ENCODE assay signal across 30 mouse cellular contexts in genomic region chr19:17443581-17443980, GRCm38 (mm10). TPM values are rescaled to one million over a fixed set of nuclear protein-coding genes. Genes with fewer than 3 reads are reported as not detected.
DNase-seq lines count a peak whose midpoint lies in the region; ATAC-seq and TF ChIP-seq lines count a peak whose summit lies in the region.
"Had no signal": no experiment of that assay in that cellular context is flagged by ENCODE, and none has a peak within 500 bp of the region (broad histone marks: within the 10 kb centered on the region; RNA-seq: fewer than 3 reads in every experiment).

No protein-coding gene starts in this region.

- no peak overlapping the region for H3K4me2 ChIP-seq in liver, postnatal 0 days (ENCODE audit: low read depth, low read length)
- no peak overlapping the region for H3K4me2 ChIP-seq in hindbrain, embryonic 13.5 days
- H3K4me2 ChIP-seq: embryonic facial prominence, embryonic 13.5 days; forebrain, embryonic 13.5 days; heart, embryonic 11.5 days; limb, embryonic 15.5 days; lung, embryonic 14.5 days; neural tube, embryonic 12.5 days; stomach, embryonic 15.5 days had no signal

- no peak for TF ChIP-seq CTCF in E14TG2a.4 (conservative IDR thresholded peaks at IDR 0.05; ENCODE audit: low read length)
- TF ChIP-seq CTCF in liver, postnatal 0 days (IDR thresholded peaks at IDR 0.05; ENCODE audit: low read depth): no peak

- H3K36me3 ChIP-seq in E14TG2a.4 (ENCODE audit: insufficient read depth, low read length): no peaks in the 10 kb centered on the region
- H3K36me3 ChIP-seq in liver, postnatal 0 days (replicated peaks; ENCODE audit: insufficient read depth, low read length): no peaks in the 10 kb centered on the region
- no peaks in the 10 kb centered on the region for H3K36me3 ChIP-seq in hindbrain, embryonic 13.5 days
- H3K36me3 ChIP-seq: embryonic facial prominence, embryonic 13.5 days; G1E; limb, embryonic 15.5 days; neural tube, embryonic 12.5 days; stomach, embryonic 15.5 days had no signal

- 0 out of 2 replicates have a peak, but pooled peaks have one; percentile 30 for ATAC-seq in erythroid progenitor cell, adult 5-6 weeks (replicated peaks; ENCODE audit: low FRiP score, poor library complexity, severe bottlenecking)
- ATAC-seq in liver, postnatal 0 days: peak; percentile 67
- ATAC-seq in hindbrain, embryonic 13.5 days (ENCODE audit: low FRiP score): no peak
- ATAC-seq: forebrain, embryonic 13.5 days; hindbrain, embryonic 16.5 days; intestine, embryonic 16.5 days; Patski had no signal

- no peak for TF ChIP-seq EP300 in liver, postnatal 0 days (IDR thresholded peaks at IDR 0.05; ENCODE audit: low read depth)

- H3K27me3 ChIP-seq in E14TG2a.4 (ENCODE audit: insufficient read depth, low read length): no peaks in the 10 kb centered on the region
- H3K27me3 ChIP-seq in liver, postnatal 0 days (ENCODE audit: insufficient read depth, low read length): no peaks in the 10 kb centered on the region
- no peaks in the 10 kb centered on the region for H3K27me3 ChIP-seq in hindbrain, embryonic 13.5 days
- H3K27me3 ChIP-seq: embryonic facial prominence, embryonic 13.5 days; forebrain, embryonic 13.5 days; limb, embryonic 15.5 days; neural tube, embryonic 12.5 days; stomach, embryonic 15.5 days had no signal

- H3K4me3 ChIP-seq in E14TG2a.4 (replicated peaks; ENCODE audit: low read length): peak overlapping the region; percentile 35; the same call in 1 of the 2 replicates
- no peak overlapping the region for H3K4me3 ChIP-seq in liver, postnatal 0 days (ENCODE audit: low read depth, low read length)
- no peak overlapping the region for H3K4me3 ChIP-seq in hindbrain, embryonic 13.5 days
- H3K4me3 ChIP-seq: embryonic facial prominence, embryonic 13.5 days; erythroblast, embryonic 14.5 days; forebrain, embryonic 13.5 days; gastrocnemius, adult 2 months; left cerebral cortex, adult 2 months; limb, embryonic 15.5 days; megakaryocyte, embryonic 14.5 days; neural tube, embryonic 12.5 days; stomach, embryonic 15.5 days had no signal

- 50% methylated on average over 7 of the region's 7 CpGs for WGBS in liver, postnatal 0 days (ENCODE audit: insufficient replicate concordance)
- WGBS in hindbrain, embryonic 13.5 days: 92% methylated on average over 7 of the region's 7 CpGs

- peaks cover 3% of the 10 kb centered on the region; the same call in 1 of the 2 replicates for H3K9me3 ChIP-seq in E14TG2a.4 (ENCODE audit: low read length)
- no peaks in the 10 kb centered on the region for H3K9me3 ChIP-seq in liver, postnatal 0 days (ENCODE audit: low read length)
- H3K9me3 ChIP-seq in hindbrain, embryonic 13.5 days: no peaks in the 10 kb centered on the region
- H3K9me3 ChIP-seq: embryonic facial prominence, embryonic 13.5 days; forebrain, embryonic 13.5 days; G1E; limb, embryonic 15.5 days; megakaryocyte, embryonic 14.5 days; neural tube, embryonic 12.5 days; stomach, embryonic 15.5 days had no signal

- DNase-seq in kidney, adult 18-20 months: peak; percentile 18
- DNase-seq in kidney, postnatal 4 days: no peak
- peak; percentile 25 for DNase-seq in liver, postnatal 0 days
- no peak for DNase-seq in right cerebral cortex, adult 2 months (ENCODE audit: low spot score in 2 of 2)
- DNase-seq: adrenal gland, postnatal 14 days; cerebellum, adult 2 months; cerebellum, postnatal 25 days; embryo, embryonic 11 days; gastrocnemius, adult 2 months; layer of hippocampus, adult 9-11 months; lung, embryonic 14.5 days; midbrain, embryonic 14.5 days; right cerebral cortex, postnatal 4 days; thymus, postnatal 25 days had no signal

- H3K27ac ChIP-seq in liver, postnatal 0 days (ENCODE audit: low read depth): no peak overlapping the region
- no peak overlapping the region for H3K27ac ChIP-seq in hindbrain, embryonic 13.5 days
- H3K27ac ChIP-seq: embryonic facial prominence, embryonic 13.5 days; forebrain, embryonic 13.5 days; gastrocnemius, adult 2 months; left cerebral cortex, adult 2 months; limb, embryonic 15.5 days; neural tube, embryonic 12.5 days; stomach, embryonic 15.5 days had no signal

- H3K9ac ChIP-seq in liver, postnatal 0 days (replicated peaks): no peak overlapping the region
- H3K9ac ChIP-seq in hindbrain, embryonic 13.5 days: no peak overlapping the region
- H3K9ac ChIP-seq: embryonic facial prominence, embryonic 13.5 days; forebrain, embryonic 13.5 days; limb, embryonic 15.5 days; lung, embryonic 14.5 days; neural tube, embryonic 12.5 days; stomach, embryonic 15.5 days had no signal

- peaks cover 5% of the 10 kb centered on the region; the same call in 1 of the 2 replicates for H3K4me1 ChIP-seq in E14TG2a.4 (replicated peaks; ENCODE audit: low read depth, low read length)
- H3K4me1 ChIP-seq in liver, postnatal 0 days (ENCODE audit: insufficient read depth): no peaks in the 10 kb centered on the region
- H3K4me1 ChIP-seq in hindbrain, embryonic 13.5 days (replicated peaks): no peaks in the 10 kb centered on the region
- H3K4me1 ChIP-seq: forebrain, embryonic 13.5 days; megakaryocyte, embryonic 14.5 days; neural tube, embryonic 12.5 days; stomach, embryonic 15.5 days had no signal

RNA-seq across cellular contexts. Expression of gene Rfk, which starts 49.7 kb away (rescaled TPM):
- 32.3 and 39.6 TPM in 2 replicates for total RNA-seq in erythroid progenitor cell, adult 5-6 weeks (2015; ENCODE audit: low replicate concordance)
- 18.0 and 18.3 TPM in 2 replicates for total RNA-seq in erythroid progenitor cell, adult 5-6 weeks (2017; ENCODE audit: low replicate concordance)
- polyA plus RNA-seq in liver, postnatal 0 days (2015; fragmentation: Nextera tagmentation; extraction: Ambion mirVana): 59.9 and 61.9 TPM in 2 replicates
- polyA plus RNA-seq in hindbrain, embryonic 13.5 days (2015; fragmentation: Nextera tagmentation; extraction: Ambion mirVana): 79.5 and 81.3 TPM in 2 replicates

Comparison
In these comparisons a context has a peak if more than half of its experiments do, and no peak if none do; other contexts are left out.
1. DNase-seq: peak in kidney, adult 18-20 months (single experiment) and liver, postnatal 0 days (single experiment); none in kidney, postnatal 4 days (0 of 2) and right cerebral cortex, adult 2 months (0 of 2).